ENCODE assay signal across 7 mouse cellular contexts in genomic region chr11:25356671-25357586, GRCm38 (mm10).
DNase-seq lines count a peak whose midpoint lies in the region; ATAC-seq lines count a peak whose summit lies in the region.

No protein-coding gene starts in this region.

- peak overlapping the region; percentile 71 for H3K4me2 ChIP-seq in forebrain, embryonic 16.5 days (ENCODE audit: low read length)
- peak overlapping the region; percentile 66 for H3K4me2 ChIP-seq in limb, embryonic 13.5 days (replicated peaks)

- H3K9me3 ChIP-seq in forebrain, embryonic 16.5 days (ENCODE audit: control insufficient read depth, low read length): no peaks in the 10 kb centered on the region
- H3K9me3 ChIP-seq in limb, embryonic 13.5 days: no peaks in the 10 kb centered on the region

- no peaks in the 10 kb centered on the region for H3K27me3 ChIP-seq in forebrain, embryonic 16.5 days (replicated peaks; ENCODE audit: control insufficient read depth, insufficient read depth, low read length)
- no peaks in the 10 kb centered on the region for H3K27me3 ChIP-seq in limb, embryonic 13.5 days

- H3K4me1 ChIP-seq in forebrain, embryonic 16.5 days (replicated peaks; ENCODE audit: control insufficient read depth, insufficient read depth, low read length): peaks cover 19% of the 10 kb centered on the region
- H3K4me1 ChIP-seq in limb, embryonic 13.5 days: peaks cover 18% of the 10 kb centered on the region

- WGBS in forebrain, embryonic 16.5 days: 2% methylated on average over 19 of the region's 19 CpGs
- 17% methylated on average over 19 of the region's 19 CpGs for WGBS in limb, embryonic 13.5 days

- peak overlapping the region; percentile 31 for H3K9ac ChIP-seq in forebrain, embryonic 16.5 days (replicated peaks; ENCODE audit: low read depth, low read length)
- peak overlapping the region; percentile 43; the same call in 1 of the 2 replicates for H3K9ac ChIP-seq in limb, embryonic 13.5 days

- peak; percentile 87 for ATAC-seq in forebrain, embryonic 16.5 days
- ATAC-seq in limb, embryonic 13.5 days (ENCODE audit: low FRiP score, low read depth): no peak

- DNase-seq in testis, postnatal 10 days (ENCODE audit: low spot score): peak; percentile 40
- no peak for DNase-seq in testis, postnatal 14 days (ENCODE audit: low spot score)
- DNase-seq in right cerebral cortex, postnatal 10 days (ENCODE audit: low spot score in 2 of 2): peak; percentile 34 to 49
- no peak for DNase-seq in c-Kit-positive CD71-positive TER-119-positive erythroid progenitor cells, embryonic 14.5 days (ENCODE audit: low spot score)
- no peak for DNase-seq in cerebellum, adult 9-11 months

- H3K4me3 ChIP-seq in forebrain, embryonic 16.5 days (replicated peaks; ENCODE audit: low read length): peak overlapping the region; percentile 40
- peak overlapping the region; percentile 32 for H3K4me3 ChIP-seq in limb, embryonic 13.5 days

- peak overlapping the region; percentile 64 for H3K27ac ChIP-seq in forebrain, embryonic 16.5 days (ENCODE audit: low read length)
- H3K27ac ChIP-seq in limb, embryonic 13.5 days: no peak overlapping the region

- no peaks in the 10 kb centered on the region for H3K36me3 ChIP-seq in forebrain, embryonic 16.5 days (ENCODE audit: control insufficient read depth, insufficient read depth)
- no peaks in the 10 kb centered on the region for H3K36me3 ChIP-seq in limb, embryonic 13.5 days

Comparison
In these comparisons a context has a peak if more than half of its experiments do, and no peak if none do; other contexts are left out.
1. DNase-seq: peak in testis, postnatal 10 days (single experiment) and right cerebral cortex, postnatal 10 days (2 of 2); none in testis, postnatal 14 days (single experiment), c-Kit-positive CD71-positive TER-119-positive erythroid progenitor cells, embryonic 14.5 days (single experiment) and cerebellum, adult 9-11 months (single experiment).